Mouse (Mus musculus) left cerebral cortex, adult 2 months (tissue): ENCODE data around the gene Ppil4. TPM values are rescaled to one million over a fixed set of nuclear protein-coding genes. Genes with fewer than 3 reads are reported as not detected.

Experiments used
- DNase-seq, 2 experiments: peaks; one replicate each; pipeline ENCODE4 v3.0.0; 2021 to 2022; ENCODE audit warnings: low spot score in 2 of 2, mixed read lengths in 1 of 2; ENCODE audit errors: extremely low spot score in 1 of 2
- H3K27ac ChIP-seq: fragments of 200-600 bp; 2 replicates; pipeline ENCODE4 v1.8.1; 2022
- H3K4me3 ChIP-seq: fragments of 200-600 bp; 2 replicates; pipeline ENCODE4 v1.8.1; 2022
- CTCF ChIP-seq: fragments of 200-600 bp; IDR thresholded peaks from 2 replicates; pipeline ENCODE4 v1.8.1; 2022; ENCODE audit warnings: antibody characterized with exemption, mild to moderate bottlenecking, moderate library complexity
- intact Hi-C: fragments of 180-260 bp; cut with DNase I; formaldehyde crosslinking; loops from one replicate; pipeline ENCODE4 v1.15.1; 2025
- total RNA-seq, 2 experiments: library from RNA; stranded (reverse); gene quantifications; 2 replicates each; pipeline ENCODE4 v1.2.3; 2021

Ppil4 gene
- total RNA-seq, 2 experiments from 2014 or later, result 32.5 to 33.5 TPM

DNA sequence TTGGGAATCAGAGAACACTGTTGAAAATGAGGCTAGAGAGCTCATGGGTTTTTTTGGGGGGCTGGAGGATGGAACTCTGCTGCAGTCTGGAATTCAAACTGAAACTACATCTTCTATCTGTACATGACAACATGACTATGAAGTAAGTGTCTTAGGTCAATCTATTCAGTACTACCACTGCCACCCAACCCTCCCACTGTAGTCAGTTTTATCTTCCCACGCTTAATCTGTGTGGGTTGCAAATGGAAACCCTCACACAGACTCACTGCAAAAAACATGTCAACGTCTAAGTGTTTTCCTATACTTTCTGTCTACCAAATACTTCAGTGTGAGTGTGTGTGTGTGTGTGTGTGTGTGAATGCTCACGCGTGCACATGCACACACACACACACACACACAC is 50.5 kb downstream of the Ppil4 start:
- TF ChIP-seq CTCF, result no peak
- no peak for DNase-seq
- Histone ChIP-seq H3K27ac (no peak overlapping the region), H3K4me3 (no peak overlapping the region)
- intact Hi-C loops, result no loop called here

DNA sequence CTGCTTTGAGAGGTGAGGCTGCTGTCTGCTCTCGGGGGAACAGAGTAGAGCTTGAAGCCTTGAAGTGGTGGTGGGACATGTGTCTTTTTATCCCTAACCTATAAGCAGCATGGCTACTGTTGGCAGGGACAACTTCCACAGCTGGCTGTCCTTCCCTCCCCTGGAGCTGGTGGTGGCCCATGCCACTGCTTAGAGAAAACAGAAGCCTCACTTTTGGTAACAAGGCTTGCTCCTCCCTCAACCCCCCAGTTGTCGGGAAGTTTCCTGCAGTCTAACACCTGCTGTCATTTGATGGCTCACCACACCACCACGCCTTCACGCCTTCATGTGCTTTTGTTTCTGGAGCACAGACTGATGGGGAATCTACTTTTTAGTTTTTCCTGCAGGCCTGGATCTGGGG is 51.5 kb downstream of the Ppil4 start:
- Histone ChIP-seq H3K4me3 (no peak overlapping the region), H3K27ac (no peak overlapping the region)
- intact Hi-C loops, result no loop called here
- DNase-seq, result no peak
- TF ChIP-seq CTCF, result no peak

DNA sequence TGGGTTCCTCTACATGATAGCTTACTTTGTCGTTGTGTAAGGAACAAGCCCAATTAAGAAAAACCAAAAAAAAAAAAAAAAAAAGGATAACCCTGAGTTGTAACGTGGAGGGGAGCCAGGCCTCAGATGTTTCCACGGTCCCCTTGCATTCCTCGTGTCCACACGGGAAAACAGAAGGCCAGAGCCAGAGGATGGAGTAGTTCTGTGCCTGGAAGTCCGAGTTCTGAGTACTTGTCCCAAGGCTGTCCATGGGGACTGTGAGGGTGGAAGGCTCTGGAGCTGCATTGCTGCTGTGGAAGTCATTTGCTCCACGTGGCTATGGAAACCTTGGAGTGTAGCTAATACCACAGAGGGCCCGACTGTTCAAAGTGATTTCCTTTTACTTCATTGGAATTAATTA is 52.4 kb downstream of the Ppil4 start:
- intact Hi-C loops, result no loop called here
- TF ChIP-seq CTCF, result no peak
- Histone ChIP-seq H3K4me3 (no peak overlapping the region), H3K27ac (no peak overlapping the region)
- no peak for DNase-seq

DNA sequence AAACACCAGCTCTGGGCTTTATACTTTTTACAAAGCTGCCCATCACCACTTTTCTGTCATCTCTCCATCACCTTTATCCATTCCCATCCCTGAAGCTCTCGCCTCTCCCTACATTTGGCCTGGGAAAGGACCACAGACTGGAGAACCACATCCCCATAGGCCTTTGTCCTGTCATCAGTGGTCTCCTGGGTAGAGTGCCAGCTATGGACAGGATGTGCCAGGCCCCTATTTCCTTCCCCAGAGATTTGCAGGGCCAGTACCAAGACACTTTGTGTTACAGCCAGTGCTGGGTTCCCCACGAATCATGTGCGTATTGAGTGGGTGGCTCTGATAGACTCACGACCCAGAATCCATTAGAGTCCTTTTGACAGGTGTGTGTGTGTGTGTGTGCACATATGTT is 53.3 kb downstream of the Ppil4 start:
- no peak for TF ChIP-seq CTCF
- DNase-seq, result no peak
- intact Hi-C loops, result no loop called here
- Histone ChIP-seq H3K27ac (no peak overlapping the region), H3K4me3 (no peak overlapping the region)

DNA sequence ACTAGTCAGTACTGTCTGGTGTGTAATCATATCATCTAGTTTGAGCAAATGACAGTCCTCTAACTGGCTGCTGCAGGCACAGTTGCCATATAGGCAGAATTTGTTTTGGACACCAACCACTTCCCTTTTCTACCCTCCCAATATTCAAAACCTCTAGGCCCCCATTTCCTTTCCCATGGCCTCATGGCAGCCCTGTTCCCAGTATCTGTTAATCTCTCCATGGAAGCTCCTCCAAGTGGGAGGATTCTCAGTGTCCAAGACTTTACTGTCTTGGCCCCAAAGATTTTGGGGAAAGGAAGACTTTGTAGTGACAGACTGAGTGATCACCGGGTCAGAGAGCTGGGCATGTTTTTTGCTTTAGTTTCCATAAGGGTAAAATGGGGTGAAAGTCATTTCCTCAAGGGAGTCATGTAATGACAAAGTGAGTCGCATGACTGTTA is 54.5 kb downstream of the Ppil4 start:
- intact Hi-C loops, result no loop called here
- Histone ChIP-seq H3K27ac (no peak overlapping the region), H3K4me3 (no peak overlapping the region)
- TF ChIP-seq CTCF, result no peak
- DNase-seq, result no peak

DNA sequence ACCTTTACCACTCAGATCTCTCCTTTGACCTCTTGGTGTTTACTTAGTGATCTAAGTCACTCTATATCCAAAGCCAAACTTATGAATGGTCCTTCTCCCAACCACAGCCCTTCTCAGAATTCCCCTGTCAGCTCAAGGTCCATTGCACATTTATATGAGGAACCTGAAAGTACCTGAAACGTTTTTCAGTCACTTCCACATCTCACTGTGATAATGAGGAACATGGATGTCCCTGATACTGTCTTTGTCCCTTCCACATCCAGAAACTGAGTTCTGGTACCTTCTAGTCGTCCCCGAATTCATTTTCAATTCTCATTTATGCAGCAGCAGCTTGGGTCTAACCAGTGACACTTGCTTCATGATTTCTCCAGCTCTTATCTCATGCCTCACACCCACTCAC is 59.2 kb downstream of the Ppil4 start:
- intact Hi-C loops, result no loop called here
- no peak overlapping the region for H3K4me3 ChIP-seq
- TF ChIP-seq CTCF, result no peak
- no peak for DNase-seq
- no peak overlapping the region for H3K27ac ChIP-seq

DNA sequence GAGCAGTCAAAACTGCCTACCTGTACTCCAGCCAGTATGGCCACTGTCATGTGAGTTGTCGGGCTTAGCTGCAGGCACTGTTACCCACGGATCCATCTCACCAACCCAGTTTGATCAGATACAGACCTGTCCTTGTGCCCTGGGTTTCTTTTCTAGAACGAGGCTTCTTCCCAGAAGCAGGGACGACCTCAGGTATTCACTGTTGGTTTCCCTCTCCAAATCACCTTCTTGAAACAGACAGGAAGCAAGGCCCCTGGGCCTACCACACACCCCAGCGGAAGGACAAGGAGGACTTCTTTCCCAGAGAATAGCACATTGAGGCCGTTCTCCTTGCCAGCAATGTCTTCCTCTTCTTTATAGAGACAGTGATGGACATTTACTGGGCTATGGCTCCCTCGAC is 67.8 kb downstream of the Ppil4 start:
- DNase-seq, result no peak
- Histone ChIP-seq H3K4me3 (no peak overlapping the region), H3K27ac (no peak overlapping the region)
- TF ChIP-seq CTCF, result no peak
- intact Hi-C loops, result no loop called here

DNA sequence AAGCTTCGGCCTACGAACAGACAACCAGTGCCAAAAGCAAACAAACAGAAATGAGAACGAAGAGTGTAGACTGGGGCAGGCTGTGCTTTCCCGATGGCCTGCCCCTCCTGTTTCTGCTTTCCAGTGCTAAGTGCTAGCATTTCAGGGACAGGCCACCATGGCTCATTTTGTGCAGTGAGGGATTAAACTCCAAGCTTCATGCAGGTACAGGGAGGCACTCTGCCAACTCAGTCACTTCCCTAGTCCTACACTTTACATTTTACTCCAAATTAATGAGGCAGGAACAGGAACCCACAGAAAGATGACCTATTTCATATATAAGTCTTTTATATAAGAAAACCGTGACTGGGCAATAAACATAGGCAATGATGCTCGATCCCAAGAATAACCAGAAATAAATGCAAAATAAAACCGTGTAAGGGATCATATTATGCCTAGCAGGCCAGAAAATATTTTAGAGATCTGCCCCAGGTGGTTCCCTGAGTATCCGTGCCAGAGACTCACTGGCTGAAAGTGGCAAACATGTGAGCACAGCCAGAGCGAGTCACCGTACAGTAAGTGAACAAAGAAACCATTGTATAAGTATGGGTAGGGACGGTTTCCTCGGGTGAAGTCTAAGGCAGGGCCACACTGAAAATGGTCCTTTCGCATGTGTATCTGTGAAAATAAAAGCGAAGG is 68.7 kb downstream of the Ppil4 start:
- DNase-seq, result no peak
- no peak overlapping the region for H3K27ac ChIP-seq
- no peak for TF ChIP-seq CTCF
- no peak overlapping the region for H3K4me3 ChIP-seq
- intact Hi-C loops, result no loop called here

DNA sequence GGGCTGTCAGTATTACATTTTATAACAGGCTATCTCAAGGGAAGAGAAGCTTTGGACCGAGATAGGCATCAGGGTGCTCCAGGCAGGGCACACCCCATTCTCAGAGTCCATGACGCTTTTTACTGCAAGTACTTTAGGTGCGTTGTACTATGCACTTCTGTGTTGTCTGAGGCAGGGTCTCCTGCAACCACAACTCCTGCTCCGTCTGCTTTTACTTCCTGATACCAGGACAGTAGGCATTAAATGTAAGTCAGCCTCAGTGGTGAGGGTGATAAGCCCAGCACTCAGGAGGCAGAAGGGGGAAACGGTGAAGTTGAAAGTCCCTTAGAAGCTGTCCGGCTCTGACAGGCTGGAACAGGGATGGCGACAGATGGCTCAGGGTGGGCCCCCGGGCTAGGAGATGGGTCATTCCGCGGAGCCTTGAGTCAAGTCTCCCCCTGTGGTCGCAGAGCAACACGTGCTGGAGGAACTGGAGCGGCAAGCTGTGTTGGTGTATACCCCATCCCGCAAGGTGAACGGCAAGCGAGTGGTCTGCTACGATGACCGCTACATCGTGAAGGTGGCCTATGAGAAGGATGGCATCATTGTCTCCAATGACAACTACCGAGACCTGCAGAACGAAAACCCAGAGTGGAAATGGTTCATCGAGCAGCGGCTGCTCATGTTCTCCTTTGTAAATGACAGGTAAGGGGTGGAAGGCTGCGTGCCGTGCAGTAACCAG is 69.4 kb downstream of the Ppil4 start:
- H3K27ac ChIP-seq, result no peak overlapping the region
- no peak for DNase-seq
- H3K4me3 ChIP-seq, result no peak overlapping the region
- intact Hi-C loops, result no loop called here
- no peak for TF ChIP-seq CTCF

DNA sequence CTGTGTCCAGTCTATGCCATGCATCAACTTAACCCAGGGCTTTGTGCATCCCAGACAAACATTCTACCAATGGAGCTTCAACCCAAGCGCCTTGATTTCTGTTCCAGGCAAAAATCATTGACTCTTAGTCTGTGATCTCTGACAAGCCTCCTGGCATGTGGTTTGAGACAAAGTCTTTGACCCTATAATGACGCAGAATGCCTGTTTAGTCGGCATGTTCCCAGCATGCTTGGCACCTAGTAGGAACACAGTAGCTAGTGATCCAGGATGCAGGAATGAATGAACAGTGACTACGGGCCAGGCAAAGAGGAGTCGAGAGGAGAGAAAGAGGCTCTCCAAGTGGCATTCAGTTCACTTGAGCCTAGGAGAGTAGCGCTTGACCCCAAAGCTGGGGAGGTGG is 70.7 kb downstream of the Ppil4 start:
- DNase-seq, result no peak
- Histone ChIP-seq H3K27ac (no peak overlapping the region), H3K4me3 (no peak overlapping the region)
- TF ChIP-seq CTCF, result no peak
- intact Hi-C loops, result no loop called here

DNA sequence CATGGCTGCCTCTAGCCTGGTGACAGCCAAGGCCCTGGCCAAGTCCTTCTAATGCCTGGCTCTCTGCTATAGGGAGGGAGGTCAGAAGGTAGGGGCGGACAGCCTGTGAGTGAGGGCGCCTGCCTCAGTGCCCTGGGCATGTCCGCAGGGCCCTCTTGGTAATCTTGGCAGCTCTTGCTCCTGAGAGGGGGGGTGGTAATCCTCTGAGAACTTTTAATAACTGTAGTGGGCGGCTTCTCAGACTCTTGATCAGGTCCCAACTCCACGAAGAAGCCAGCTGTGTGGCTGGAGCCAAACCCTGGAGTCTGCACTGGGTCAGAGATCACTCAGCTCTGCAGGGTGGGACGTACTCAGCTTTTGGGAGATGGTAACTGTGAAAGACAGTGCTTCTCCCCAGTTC is 71.5 kb downstream of the Ppil4 start:
- DNase-seq, result no peak
- H3K4me3 ChIP-seq, result no peak overlapping the region
- intact Hi-C loops, result no loop called here
- TF ChIP-seq CTCF, result no peak
- no peak overlapping the region for H3K27ac ChIP-seq

DNA sequence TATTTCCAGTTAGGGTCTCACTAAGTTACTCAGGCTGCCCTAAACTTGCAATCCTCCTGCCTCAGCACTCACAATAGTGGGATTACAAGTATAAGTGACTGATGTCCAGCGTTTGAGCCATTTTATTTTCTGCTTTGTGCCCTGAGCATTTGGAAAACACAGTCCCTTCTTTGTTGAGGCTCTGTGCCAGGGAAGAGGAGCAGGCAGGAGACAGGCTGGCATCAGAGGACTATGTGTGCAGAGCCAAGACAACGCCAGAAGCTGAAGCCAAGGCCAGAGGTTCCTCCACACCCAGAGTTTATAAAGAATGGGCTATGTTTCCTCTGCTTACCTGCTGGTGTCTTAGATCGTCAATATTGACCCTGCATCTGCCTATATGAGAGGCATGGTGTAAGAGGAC is 72.1 kb downstream of the Ppil4 start:
- no peak for DNase-seq
- TF ChIP-seq CTCF, result no peak
- intact Hi-C loops, result loop anchor here (5.0 kb wide), 1 partner anchor 53 kb away; no protein-coding TSS in a partner anchor
- Histone ChIP-seq H3K4me3 (no peak overlapping the region), H3K27ac (no peak overlapping the region)
